Mouse (Mus musculus): ENCODE data around the gene H2bfm. TPM values are rescaled to one million over a fixed set of nuclear protein-coding genes. Genes with fewer than 3 reads are reported as not detected.

Gene H2bfm
- polyA plus RNA-seq, 1 experiment from 2014 or later: not detected

GRCm38 (mm10) chrX:136976424-136977084 lies 49.4 kb downstream of the H2bfm start, which contains the start of the genes Tmsb15l and Tmsb15b1:
Tmsb15l (minus strand) TSS chrX:136976869.
Tmsb15b1 (minus strand) TSS chrX:136976874.
- H3K4me2 ChIP-seq: peak within 1 kb of the TSS; percentile 57
- peak within 1 kb of the TSS; percentile 39 for H3K4me3 ChIP-seq (ENCODE audit: low read depth, low read length)
- H3K4me1 ChIP-seq (replicated peaks; ENCODE audit: control insufficient read depth, insufficient read depth, low read length): no peaks in the 10 kb centered on the region
- ATAC-seq (replicated peaks; ENCODE audit: low FRiP score): peak; percentile 99
- H3K27ac ChIP-seq (ENCODE audit: low read depth, low read length): no peak within 1 kb of the TSS
- no peaks in the 10 kb centered on the region for H3K27me3 ChIP-seq (replicated peaks; ENCODE audit: control insufficient read depth, insufficient read depth, low read length)
- DNase-seq (ENCODE audit: low spot score): peak; percentile 47
- 22% methylated on average over 15 of the region's 15 CpGs for WGBS
- H3K9ac ChIP-seq (ENCODE audit: low read depth, low read length): no peak within 1 kb of the TSS
- no peaks in the 10 kb centered on the region for H3K36me3 ChIP-seq (ENCODE audit: control insufficient read depth, insufficient read depth, low read length)
- no peaks in the 10 kb centered on the region for H3K9me3 ChIP-seq (ENCODE audit: control insufficient read depth, low read length)

Other genes with a start within 250 kb of the H2bfm start
- 2.9 and 3.5 TPM in 2 replicates for gene Tceal1, start 219.3 kb upstream of the H2bfm start, polyA plus RNA-seq (2014; fragmentation: Nextera tagmentation; extraction: Ambion mirVana)
- gene Morf4l2, start 183.6 kb upstream of the H2bfm start, polyA plus RNA-seq (2014; fragmentation: Nextera tagmentation; extraction: Ambion mirVana): 419 and 436 TPM in 2 replicates
- gene Glra4, start 147.2 kb upstream of the H2bfm start, polyA plus RNA-seq (2014; fragmentation: Nextera tagmentation; extraction: Ambion mirVana): 0.15 TPM in 1 of 2 replicates, not detected in the other
- gene Plp1, start 104.7 kb upstream of the H2bfm start, polyA plus RNA-seq (2014; fragmentation: Nextera tagmentation; extraction: Ambion mirVana): 7.2 and 7.7 TPM in 2 replicates
- not detected in 2 replicates for gene Rab9b, start 58.6 kb upstream of the H2bfm start, polyA plus RNA-seq (2014; fragmentation: Nextera tagmentation; extraction: Ambion mirVana)
- gene Tmsb15b2, start 48.2 kb downstream of the H2bfm start, polyA plus RNA-seq (2014; fragmentation: Nextera tagmentation; extraction: Ambion mirVana): 14.5 and 21.1 TPM in 2 replicates
- 1.8 and 2.8 TPM in 2 replicates for gene Tmsb15l, start 49.5 kb downstream of the H2bfm start, polyA plus RNA-seq (2014; fragmentation: Nextera tagmentation; extraction: Ambion mirVana)
- gene Tmsb15b1, start 49.5 kb downstream of the H2bfm start, polyA plus RNA-seq (2014; fragmentation: Nextera tagmentation; extraction: Ambion mirVana): 6.2 and 8.4 TPM in 2 replicates
- gene Zcchc18, start 65.8 kb downstream of the H2bfm start, polyA plus RNA-seq (2014; fragmentation: Nextera tagmentation; extraction: Ambion mirVana): 2.6 and 3.0 TPM in 2 replicates
- gene Slc25a53, start 111.0 kb downstream of the H2bfm start, polyA plus RNA-seq (2014; fragmentation: Nextera tagmentation; extraction: Ambion mirVana): 3.7 and 5.0 TPM in 2 replicates
- gene Fam199x, start 122.3 kb downstream of the H2bfm start, polyA plus RNA-seq (2014; fragmentation: Nextera tagmentation; extraction: Ambion mirVana): 4.2 and 4.9 TPM in 2 replicates
- gene Esx1, start 194.8 kb downstream of the H2bfm start, polyA plus RNA-seq (2014; fragmentation: Nextera tagmentation; extraction: Ambion mirVana): not detected in 2 replicates